Mouse (Mus musculus) embryonic facial prominence, embryonic 10.5 days (tissue): ENCODE measurements around the gene Spryd3. TPM values are rescaled to one million over a fixed set of nuclear protein-coding genes. Genes with fewer than 3 reads are reported as not detected.
A peak's percentile ranks its signal among the peaks of the same experiment; 100 is the strongest.

Source experiments
- DNase-seq: peaks from one replicate; pipeline ENCODE4 v3.0.0-alpha.2; 2017; ENCODE audit warnings: low spot score
- H3K27ac ChIP-seq: fragments of 300-500 bp; sonication (generic); replicated peaks from 2 replicates; pipeline ENCODE4 v1.5.1; 2016; ENCODE audit warnings: mild to moderate bottlenecking
- H3K27me3 ChIP-seq: fragments of 300-500 bp; sonication (generic); replicated peaks from 2 replicates; pipeline ENCODE4 v1.6.1; 2016; ENCODE audit warnings: low read depth, mild to moderate bottlenecking; ENCODE audit not compliant: poor library complexity, severe bottlenecking
- H3K36me3 ChIP-seq: fragments of 300-500 bp; sonication (generic); replicated peaks from 2 replicates; pipeline ENCODE4 v1.6.1; 2016; ENCODE audit warnings: mild to moderate bottlenecking, moderate library complexity
- H3K4me1 ChIP-seq: fragments of 300-500 bp; sonication (generic); 2 replicates; pipeline ENCODE4 v1.6.1; 2016
- H3K4me3 ChIP-seq: fragments of 300-500 bp; sonication (generic); 2 replicates; pipeline ENCODE4 v1.5.1; 2016; ENCODE audit warnings: mild to moderate bottlenecking, moderate library complexity
- H3K9me3 ChIP-seq: fragments of 300-500 bp; sonication (generic); 2 replicates; pipeline ENCODE4 v1.6.1; 2016; ENCODE audit warnings: mild to moderate bottlenecking
- WGBS: fragments of 180-500 bp; shearing (Covaris S2); methylation state at CpG from one replicate; pipeline ENCODE4 v1.1.7; 2016; 5-methylcytosine and 5-hydroxymethylcytosine counted together
- polyA plus RNA-seq: library from polyadenylated mRNA; unstranded; fragments of >200 nt; fragmentation: Nextera tagmentation; extraction: Ambion mirVana; gene quantifications from 2 replicates; pipeline ENCODE4 v1.2.1, GENCODE M21; 2016

Spryd3 gene
- polyA plus RNA-seq, 1 experiment from 2014 or later = 12.7 TPM

GRCm38 (mm10) chr15:102107689-102108573 lies 28.1 kb downstream of the Spryd3 start:
- Histone ChIP-seq H3K4me3 (no peak overlapping the region), H3K36me3 (peaks cover 60% of the 10 kb centered on the region), H3K9me3 (no peaks in the 10 kb centered on the region), H3K27ac (no peak overlapping the region), H3K27me3 (peaks cover 49% of the 10 kb centered on the region), H3K4me1 (peaks cover 78% of the 10 kb centered on the region)
- WGBS = 45% methylated on average over 13 of the region's 13 CpGs
- peak; percentile 77 for DNase-seq

DNA sequence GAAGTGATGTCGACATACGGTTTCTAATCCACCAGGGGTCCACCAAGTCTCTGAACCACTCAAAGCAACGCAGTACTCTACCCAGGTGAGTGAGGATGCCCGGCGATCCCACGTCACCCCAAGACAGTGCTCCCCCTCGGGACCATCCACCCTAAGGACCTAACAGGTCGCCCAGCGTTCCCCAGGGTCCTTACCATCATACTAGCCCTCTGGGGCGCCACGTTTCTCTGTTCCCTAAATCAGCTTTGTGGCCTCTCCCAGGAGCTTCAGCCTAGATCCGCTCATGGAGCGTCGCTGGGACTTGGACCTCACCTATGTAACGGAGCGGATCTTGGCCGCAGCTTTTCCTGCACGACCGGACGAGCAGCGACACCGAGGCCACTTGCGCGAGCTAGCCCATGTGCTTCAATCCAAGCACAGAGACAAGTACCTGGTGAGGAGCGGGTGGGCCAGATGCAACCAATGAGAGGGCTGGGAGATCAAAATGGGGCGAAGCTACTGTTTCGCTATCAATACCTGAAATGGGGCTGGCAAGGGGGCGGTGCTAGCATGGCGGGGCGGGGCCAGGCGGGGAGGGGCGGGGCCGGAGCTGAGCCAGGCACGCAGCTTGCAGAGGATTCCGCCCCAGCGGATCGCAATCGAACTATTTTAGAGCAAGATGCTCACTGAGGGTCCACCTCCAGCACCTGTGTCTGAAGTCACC lies 29.1 kb downstream of the Spryd3 start:
- WGBS = 9% methylated on average over 38 of the region's 38 CpGs
- peak overlapping the region; percentile 55 for H3K4me3 ChIP-seq
- peaks cover 84% of the 10 kb centered on the region for H3K4me1 ChIP-seq
- H3K9me3 ChIP-seq = no peaks in the 10 kb centered on the region
- peak; percentile 71 for DNase-seq
- H3K27ac ChIP-seq = no peak overlapping the region; the same call in 1 of the 2 replicates
- peaks cover 49% of the 10 kb centered on the region for H3K36me3 ChIP-seq
- peaks cover 59% of the 10 kb centered on the region for H3K27me3 ChIP-seq

DNA sequence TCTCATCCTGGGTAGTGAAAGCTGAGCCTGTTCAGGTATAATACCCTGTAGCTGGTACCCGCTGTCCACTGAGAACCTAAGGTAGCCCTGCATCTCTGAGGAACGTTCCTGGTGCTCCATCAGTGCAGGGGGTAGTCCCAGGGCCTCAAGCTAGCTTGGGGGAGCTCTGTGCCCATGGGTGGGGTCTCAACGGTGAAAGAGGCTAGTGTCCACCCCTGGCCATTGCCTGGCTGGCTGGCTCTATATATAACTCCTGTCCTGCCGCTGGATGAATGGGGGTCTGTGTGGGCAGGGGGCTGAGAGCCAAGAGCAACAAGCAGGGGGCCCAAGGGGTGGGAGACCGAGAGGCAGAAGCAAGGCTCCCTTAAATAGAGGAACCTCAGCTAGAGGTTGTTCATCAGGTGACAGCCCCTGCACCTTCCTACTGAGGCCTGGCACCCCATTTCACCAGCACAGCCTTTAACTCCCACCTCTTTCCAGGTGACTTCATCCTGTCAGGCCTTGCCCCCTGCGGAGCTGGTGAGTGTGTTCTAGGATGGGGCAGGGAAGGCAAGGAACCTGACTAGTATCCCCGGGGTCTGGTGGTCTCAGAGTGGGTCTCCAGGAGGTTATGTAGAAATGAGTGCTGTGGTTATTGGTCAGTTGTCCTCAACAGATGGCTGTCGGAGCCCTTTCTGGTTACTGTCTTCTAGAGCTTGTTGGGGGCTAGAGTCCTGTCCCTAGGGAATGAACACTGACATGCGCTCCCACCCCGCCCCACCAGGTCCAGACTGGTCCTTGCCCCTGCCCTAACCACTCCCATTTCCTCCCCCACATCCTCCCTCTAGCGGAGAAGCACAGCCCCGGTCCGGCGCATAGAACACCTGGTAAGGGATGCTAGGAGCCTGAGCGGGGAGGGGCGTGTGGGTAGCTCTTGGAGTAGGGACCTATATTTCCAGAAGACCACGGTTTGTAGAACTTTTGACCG lies 30.0 kb downstream of the Spryd3 start:
- Histone ChIP-seq H3K9me3 (no peaks in the 10 kb centered on the region), H3K36me3 (peaks cover 41% of the 10 kb centered on the region), H3K27me3 (peaks cover 67% of the 10 kb centered on the region), H3K4me1 (peaks cover 90% of the 10 kb centered on the region), H3K4me3 (peak overlapping the region; percentile 55), H3K27ac (no peak overlapping the region)
- WGBS = 27% methylated on average over 18 of the region's 18 CpGs
- peak; percentile 58 for DNase-seq

GRCm38 (mm10) chr15:102105360-102105759 lies 30.7 kb downstream of the Spryd3 start:
- Histone ChIP-seq H3K4me3 (0 out of 2 replicates have a peak overlapping the region, but pooled peaks have one; percentile 13), H3K4me1 (peaks cover 92% of the 10 kb centered on the region), H3K27me3 (peaks cover 69% of the 10 kb centered on the region), H3K36me3 (peaks cover 34% of the 10 kb centered on the region), H3K9me3 (no peaks in the 10 kb centered on the region), H3K27ac (no peak overlapping the region)
- DNase-seq = no peak
- 60% methylated on average over 5 of the region's 5 CpGs for WGBS

GRCm38 (mm10) chr15:102103947-102104555 lies 32.0 kb downstream of the Spryd3 start:
- H3K36me3 ChIP-seq = peaks cover 23% of the 10 kb centered on the region
- peaks cover 69% of the 10 kb centered on the region for H3K27me3 ChIP-seq
- no peaks in the 10 kb centered on the region for H3K9me3 ChIP-seq
- peaks cover 100% of the 10 kb centered on the region for H3K4me1 ChIP-seq
- peak overlapping the region; percentile 94 for H3K27ac ChIP-seq
- peak overlapping the region; percentile 62 for H3K4me3 ChIP-seq
- WGBS = 10% methylated on average over 12 of the region's 12 CpGs
- peak; percentile 69 for DNase-seq

DNA sequence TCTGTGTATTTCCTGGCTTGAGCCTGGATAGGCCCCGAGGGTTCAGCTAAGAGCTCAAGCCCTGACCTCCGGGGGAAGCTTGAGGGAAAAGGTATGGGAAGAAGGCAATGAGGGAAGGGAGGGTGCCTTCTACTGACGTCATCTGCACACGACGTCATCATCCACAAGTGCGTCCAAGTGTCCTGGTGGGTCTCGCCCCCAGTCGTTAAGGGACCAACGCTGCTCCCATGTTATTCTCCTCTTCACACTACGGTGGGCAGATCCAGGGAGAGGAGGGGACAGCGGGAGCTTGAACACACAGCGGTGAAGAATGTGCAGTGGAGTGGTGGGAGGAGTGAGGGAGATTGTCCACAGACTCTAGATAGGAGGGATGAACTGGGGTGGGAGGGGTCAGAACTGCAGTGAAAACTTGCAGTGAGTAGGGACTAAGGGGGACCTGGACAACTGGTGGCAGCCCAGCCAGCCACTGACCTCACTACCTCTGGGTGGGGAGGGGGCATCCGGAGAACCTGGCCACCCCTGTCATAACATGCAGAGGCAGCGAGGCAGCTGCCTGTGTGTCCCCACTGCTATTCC lies 32.6 kb downstream of the Spryd3 start:
- peak overlapping the region; percentile 62 for H3K4me3 ChIP-seq
- whole genome bisulfite sequencing = 2% methylated on average over 14 of the region's 14 CpGs
- peak overlapping the region; percentile 94 for H3K27ac ChIP-seq
- peak; percentile 58 for DNase-seq
- H3K27me3 ChIP-seq = peaks cover 66% of the 10 kb centered on the region
- H3K36me3 ChIP-seq = peaks cover 23% of the 10 kb centered on the region
- H3K4me1 ChIP-seq = peaks cover 100% of the 10 kb centered on the region
- H3K9me3 ChIP-seq = no peaks in the 10 kb centered on the region

DNA sequence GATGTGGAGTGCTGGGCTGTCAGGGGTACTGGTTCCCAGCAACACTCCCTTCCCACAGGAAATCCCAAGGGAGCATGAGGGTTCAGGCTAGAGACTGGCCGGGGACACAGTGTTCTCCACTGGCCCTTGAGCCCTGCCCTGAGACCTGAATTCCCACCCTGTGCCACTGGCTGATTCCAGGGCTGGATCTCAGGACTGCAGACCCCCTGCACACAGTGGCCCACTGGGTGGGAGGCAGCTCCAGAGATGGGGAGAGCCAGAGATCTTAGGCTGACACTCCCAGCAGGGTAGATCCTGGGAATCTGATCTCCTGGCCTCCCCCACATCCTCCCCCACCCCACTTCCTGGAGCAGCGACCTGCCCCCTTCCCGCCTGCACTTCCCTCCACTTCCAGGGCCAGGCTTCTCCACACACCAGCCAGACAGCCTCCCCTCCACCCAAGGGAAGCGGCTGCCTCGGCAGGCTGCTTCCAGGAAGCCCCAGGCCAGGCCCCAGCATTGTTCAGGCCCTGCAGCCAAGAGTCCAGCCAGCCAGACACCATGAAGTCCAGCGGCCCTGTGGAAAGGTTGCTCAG lies 33.4 kb downstream of the Spryd3 start:
- peak overlapping the region; percentile 62 for H3K4me3 ChIP-seq
- H3K9me3 ChIP-seq = no peaks in the 10 kb centered on the region
- peak overlapping the region; percentile 94 for H3K27ac ChIP-seq
- DNase-seq = peak; percentile 73
- peaks cover 30% of the 10 kb centered on the region for H3K36me3 ChIP-seq
- H3K4me1 ChIP-seq = peaks cover 100% of the 10 kb centered on the region
- WGBS = 4% methylated on average over 6 of the region's 6 CpGs
- H3K27me3 ChIP-seq = peaks cover 58% of the 10 kb centered on the region

- peaks cover 51% of the 10 kb centered on the region for H3K27me3 ChIP-seq
- H3K4me3 ChIP-seq = peak overlapping the region; percentile 62
Measured at GRCm38 (mm10) chr15:102101672-102102541, 34.1 kb downstream of the Spryd3 start.

DNA sequence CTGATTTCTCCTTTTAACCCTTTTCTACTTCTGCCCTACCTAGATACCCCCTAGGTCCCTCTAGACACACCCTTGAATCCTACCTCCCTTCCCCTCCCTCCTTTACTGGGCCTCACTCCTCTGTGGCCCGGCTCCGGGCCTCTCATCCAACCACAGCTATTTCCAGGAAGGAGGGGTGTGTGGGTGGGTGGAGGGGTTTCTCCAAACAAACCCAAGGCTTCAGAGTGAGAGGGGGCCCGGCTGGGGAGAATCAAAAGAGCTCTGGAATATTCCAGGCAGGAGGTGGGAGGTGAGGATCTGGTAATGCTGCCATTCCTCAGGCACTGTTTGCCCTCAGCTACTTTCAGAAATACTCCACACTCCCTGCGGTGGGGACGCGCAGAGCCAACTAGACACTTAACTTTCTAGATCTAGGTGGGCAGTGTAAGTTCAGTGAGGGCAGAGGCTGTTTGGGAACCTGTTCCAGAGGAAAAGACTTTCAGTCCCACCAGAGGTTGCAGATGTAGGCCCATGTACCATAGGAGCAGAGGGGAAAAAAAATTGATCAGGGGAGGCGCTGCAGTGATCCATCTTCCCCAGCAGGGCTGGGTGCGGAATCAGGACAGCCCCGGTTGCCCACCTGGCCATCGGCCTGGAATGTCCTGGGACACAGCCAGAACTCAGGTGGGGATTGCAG lies 34.9 kb downstream of the Spryd3 start:
- Histone ChIP-seq H3K4me3 (peak overlapping the region; percentile 62), H3K36me3 (peaks cover 41% of the 10 kb centered on the region), H3K27ac (peak overlapping the region; percentile 94), H3K27me3 (peaks cover 43% of the 10 kb centered on the region), H3K4me1 (peaks cover 91% of the 10 kb centered on the region), H3K9me3 (no peaks in the 10 kb centered on the region)
- WGBS = 21% methylated on average over 10 of the region's 10 CpGs
- DNase-seq = peak; percentile 50

More at GRCm38 (mm10) chr15:102101672-102102541, 34.1 kb downstream of the Spryd3 start:
- DNase-seq = no peak
- 23% methylated on average over 11 of the region's 11 CpGs for WGBS
- Histone ChIP-seq H3K36me3 (peaks cover 34% of the 10 kb centered on the region), H3K9me3 (no peaks in the 10 kb centered on the region), H3K27ac (peak overlapping the region; percentile 94), H3K4me1 (peaks cover 99% of the 10 kb centered on the region)
